Mouse (Mus musculus) midbrain, postnatal 0 days (tissue): ENCODE measurements around the gene Cdca7l. TPM values are rescaled to one million over a fixed set of nuclear protein-coding genes. Genes with fewer than 3 reads are reported as not detected.
"Not testable (repeated sequence)": the region's sequence is repeated elsewhere in the genome, so short reads cannot be mapped to it uniquely, and the experiment has no call there.

Experiments used
- ATAC-seq: fragments of 200-750 bp; cut with Nextera tagmentation; 2 replicates; pipeline ENCODE4 v1.8.0; 2017; ENCODE audit warnings: moderate number of reproducible peaks, mild to moderate bottlenecking, moderate TSS enrichment, moderate library complexity; ENCODE audit not compliant: low FRiP score
- DNase-seq: peaks from one replicate; pipeline ENCODE4 v3.0.0-alpha.2; 2015; ENCODE audit warnings: low spot score
- H3K27ac ChIP-seq: fragments of 300-500 bp; sonication (generic); 2 replicates; pipeline ENCODE4 v1.5.1; 2014; ENCODE audit warnings: low read depth, mild to moderate bottlenecking, low read length, mixed read lengths
- H3K27me3 ChIP-seq: fragments of 300-500 bp; sonication (generic); 2 replicates; pipeline ENCODE4 v1.6.1; 2014; ENCODE audit warnings: low read length, control low read depth, mixed read lengths; ENCODE audit not compliant: insufficient read depth
- H3K36me3 ChIP-seq: fragments of 300-500 bp; sonication (generic); 2 replicates; pipeline ENCODE4 v1.6.1; 2014; ENCODE audit warnings: low read length, control low read depth, mixed read lengths; ENCODE audit not compliant: insufficient read depth
- H3K4me1 ChIP-seq: fragments of 300-500 bp; sonication (generic); 2 replicates; pipeline ENCODE4 v1.6.1; 2014; ENCODE audit warnings: mild to moderate bottlenecking, control low read depth, antibody characterized with exemption, low read length, mixed read lengths; ENCODE audit not compliant: insufficient read depth
- H3K4me2 ChIP-seq: fragments of 300-500 bp; sonication (generic); 2 replicates; pipeline ENCODE4 v1.6.1; 2014; ENCODE audit warnings: low read depth, mild to moderate bottlenecking, low read length, mixed read lengths; ENCODE audit not compliant: poor library complexity, severe bottlenecking
- H3K4me3 ChIP-seq: fragments of 300-500 bp; sonication (generic); 2 replicates; pipeline ENCODE4 v1.5.1; 2014; ENCODE audit warnings: low read depth, mild to moderate bottlenecking, low read length, moderate library complexity
- H3K9ac ChIP-seq: fragments of 300-500 bp; sonication (generic); replicated peaks from 2 replicates; pipeline ENCODE4 v1.6.1; 2014; ENCODE audit warnings: mild to moderate bottlenecking, low read length, moderate library complexity, mixed read lengths; ENCODE audit not compliant: poor library complexity, severe bottlenecking
- H3K9me3 ChIP-seq: fragments of 300-500 bp; sonication (generic); 2 replicates; pipeline ENCODE4 v1.6.1; 2016; ENCODE audit warnings: low read length, control low read depth
- CTCF ChIP-seq: IDR thresholded peaks from 2 replicates; pipeline ENCODE4 v1.5.1; 2016; ENCODE audit warnings: antibody characterized with exemption, mild to moderate bottlenecking
- WGBS: fragments of 180-500 bp; shearing (Covaris S2); extraction: QIAGEN DNeasy Blood & Tissue Kit; methylation state at CpG from one replicate; pipeline ENCODE4 v1.1.7; 2014; 5-methylcytosine and 5-hydroxymethylcytosine counted together
- polyA plus RNA-seq: library from polyadenylated mRNA; unstranded; fragments of >200 nt; fragmentation: Nextera tagmentation; extraction: Ambion mirVana; gene quantifications from 2 replicates; pipeline ENCODE4 v1.2.1, GENCODE M21; 2015
- total RNA-seq: library from RNA; depleted of rRNA; stranded (reverse); fragments of >200 nt; gene quantifications from 2 replicates; pipeline ENCODE4 v1.2.3, GENCODE M21; 2014

The Cdca7l gene
- total and polyA plus RNA-seq, 2 experiments from 2014 or later, result 2.2 to 2.5 TPM

- ATAC-seq (no peak), DNase-seq (no peak)
- 89% methylated on average over 4 of the region's 4 CpGs for WGBS
Observed at GRCm38 (mm10) chr12:117867708-117868564, 63.8 kb downstream of the Cdca7l start.

DNA sequence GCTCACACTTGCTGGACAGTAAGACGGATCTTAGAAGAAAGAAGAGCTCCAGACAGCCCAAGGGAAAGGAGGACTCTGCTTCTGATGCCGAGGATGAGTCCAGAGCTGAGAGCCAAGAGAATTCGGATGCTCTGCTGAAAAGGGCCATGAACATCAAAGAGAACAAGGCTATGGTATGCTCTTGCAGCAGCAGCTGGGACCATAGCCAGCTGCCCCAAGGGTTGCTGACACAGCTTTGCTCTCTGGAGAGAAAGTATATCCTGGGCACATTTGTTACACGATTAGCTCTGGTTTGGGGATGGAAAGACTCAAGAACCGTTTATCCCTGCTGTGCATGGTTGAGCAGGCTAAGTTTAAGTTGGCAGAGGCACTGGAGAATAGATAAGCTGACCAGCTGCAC, 68.2 kb downstream of the Cdca7l start:
- H3K9me3 ChIP-seq, result no peaks in the 10 kb centered on the region
- 66% methylated on average over 5 of the region's 5 CpGs for WGBS
- no peak overlapping the region for H3K4me2 ChIP-seq
- H3K27me3 ChIP-seq, result no peaks in the 10 kb centered on the region
- no peak overlapping the region for H3K9ac ChIP-seq
- DNase-seq, result peak; percentile 24
- ATAC-seq, result no peak
- H3K4me1 ChIP-seq, result no peaks in the 10 kb centered on the region
- TF ChIP-seq CTCF, result no peak
- no peak overlapping the region for H3K4me3 ChIP-seq
- H3K36me3 ChIP-seq, result no peaks in the 10 kb centered on the region
- no peak overlapping the region for H3K27ac ChIP-seq

More at GRCm38 (mm10) chr12:117867708-117868564, 63.8 kb downstream of the Cdca7l start:
- no peak overlapping the region for H3K4me3 ChIP-seq
- H3K27ac ChIP-seq, result no peak overlapping the region
- no peak for TF ChIP-seq CTCF
- no peaks in the 10 kb centered on the region for H3K9me3 ChIP-seq
- H3K4me2 ChIP-seq, result no peak overlapping the region
- H3K9ac ChIP-seq, result no peak overlapping the region
- no peaks in the 10 kb centered on the region for H3K36me3 ChIP-seq
- H3K4me1 ChIP-seq, result no peaks in the 10 kb centered on the region
- H3K27me3 ChIP-seq, result no peaks in the 10 kb centered on the region

GRCm38 (mm10) chr12:117878341-117878740, 74.3 kb downstream of the Cdca7l start:
- Histone ChIP-seq H3K27me3 (no peaks in the 10 kb centered on the region), H3K36me3 (no peaks in the 10 kb centered on the region), H3K9ac (no peak overlapping the region), H3K4me3 (no peak overlapping the region), H3K9me3 (no peaks in the 10 kb centered on the region), H3K4me2 (no peak overlapping the region), H3K27ac (no peak overlapping the region), H3K4me1 (no peaks in the 10 kb centered on the region)
- TF ChIP-seq CTCF, result no peak
- ATAC-seq, result no peak
- 93% methylated on average over 13 of the region's 13 CpGs for WGBS
- no peak for DNase-seq

DNA sequence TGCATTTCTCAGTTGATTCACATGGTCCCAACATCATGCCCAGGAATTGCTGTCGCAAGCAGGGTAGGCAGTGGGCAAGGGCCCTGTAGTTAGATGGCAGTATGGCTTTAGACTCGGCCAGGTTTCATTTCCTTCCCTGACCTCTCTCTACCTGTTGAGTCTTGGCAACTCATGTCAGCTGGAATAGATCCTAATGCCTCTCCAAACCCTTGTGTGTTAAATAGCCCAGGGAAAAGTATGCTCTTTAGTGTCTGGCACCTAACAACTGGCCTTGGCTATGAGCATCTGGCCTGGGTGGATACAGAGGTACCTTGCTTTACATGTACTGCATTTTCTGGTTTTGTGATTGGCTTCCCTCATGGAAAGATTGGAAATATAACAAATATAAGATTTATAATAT, 80.5 kb downstream of the Cdca7l start:
- H3K4me2 ChIP-seq, result no peak overlapping the region
- WGBS, result 91% methylated on average over 2 of the region's 2 CpGs
- H3K36me3 ChIP-seq, result no peaks in the 10 kb centered on the region
- no peak for TF ChIP-seq CTCF
- no peak for DNase-seq
- no peak overlapping the region for H3K4me3 ChIP-seq
- H3K9me3 ChIP-seq, result no peaks in the 10 kb centered on the region
- ATAC-seq, result no peak
- no peak overlapping the region for H3K9ac ChIP-seq
- no peaks in the 10 kb centered on the region for H3K27me3 ChIP-seq
- H3K4me1 ChIP-seq, result no peaks in the 10 kb centered on the region
- H3K27ac ChIP-seq, result no peak overlapping the region

- Histone ChIP-seq H3K36me3 (no peaks in the 10 kb centered on the region), H3K27ac (no peak overlapping the region), H3K4me1 (0 out of 2 replicates have a peak, but pooled peaks cover 1% of the 10 kb centered on the region), H3K27me3 (no peaks in the 10 kb centered on the region), H3K4me2 (no peak overlapping the region), H3K9me3 (no peaks in the 10 kb centered on the region), H3K4me3 (no peak overlapping the region), H3K9ac (no peak overlapping the region)
- no peak for DNase-seq
- 90% methylated on average over 3 of the region's 3 CpGs for WGBS
- ATAC-seq, result no peak
- TF ChIP-seq CTCF, result no peak
Observed at GRCm38 (mm10) chr12:117887422-117887821, 83.3 kb downstream of the Cdca7l start.

DNA sequence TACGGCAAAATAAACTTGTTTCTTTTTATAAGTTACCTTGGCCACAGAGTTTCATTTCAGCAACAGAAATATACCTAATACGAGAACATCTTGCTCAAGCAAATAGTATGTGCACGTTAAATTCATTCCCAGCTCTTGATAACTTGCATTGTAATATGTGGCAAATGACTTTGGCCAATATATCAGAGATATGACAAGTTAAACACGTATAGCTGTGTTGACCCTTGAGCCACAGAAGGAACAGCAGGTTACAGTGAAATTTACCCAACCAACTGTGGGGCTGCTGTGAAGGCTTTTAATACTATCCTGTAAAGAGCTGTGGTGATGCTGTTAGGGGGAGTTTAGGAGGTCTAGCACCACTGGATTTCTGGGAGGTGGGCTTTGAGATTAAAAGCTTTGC, 96.7 kb downstream of the Cdca7l start:
- not testable (repeated sequence) for H3K4me1 ChIP-seq, H3K27ac ChIP-seq, ATAC-seq, H3K27me3 ChIP-seq, H3K9me3 ChIP-seq, H3K9ac ChIP-seq, H3K36me3 ChIP-seq, H3K4me3 ChIP-seq, H3K4me2 ChIP-seq, DNase-seq
- WGBS, result no CpG with 5 or more reads among the region's 4 CpGs

- not testable (repeated sequence) for H3K4me3 ChIP-seq, DNase-seq, H3K27ac ChIP-seq, H3K9ac ChIP-seq, H3K36me3 ChIP-seq, H3K27me3 ChIP-seq, H3K9me3 ChIP-seq, H3K4me1 ChIP-seq, ATAC-seq, H3K4me2 ChIP-seq
- 32% methylated on average over 1 of the region's 4 CpGs for WGBS
Observed at GRCm38 (mm10) chr12:117901352-117901751, 97.3 kb downstream of the Cdca7l start.
